Comparison of ENCODE assay signal across 8 mouse cellular contexts in the genomic region with DNA sequence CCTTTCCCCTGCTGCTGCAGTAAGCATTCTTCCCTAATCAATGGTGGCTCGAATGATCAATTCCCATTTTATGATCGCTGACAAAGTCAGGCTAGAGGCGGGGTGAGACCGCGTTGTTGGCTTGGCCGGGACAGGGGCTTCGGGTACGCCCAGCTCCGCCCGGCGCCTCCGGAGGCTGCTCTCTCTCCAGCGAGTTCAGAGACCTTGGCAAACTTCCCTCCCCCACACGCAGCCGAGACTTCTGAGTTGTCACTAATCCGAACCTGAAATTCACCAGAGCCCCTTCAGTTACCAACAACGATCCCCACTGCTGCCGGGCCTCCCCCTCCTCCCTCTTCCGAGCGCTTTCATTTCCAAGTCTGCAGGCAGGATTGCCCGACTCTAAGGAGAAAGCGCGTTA. TPM values are rescaled to one million over a fixed set of nuclear protein-coding genes. Genes with fewer than 3 reads are reported as not detected.
A peak's percentile ranks its signal among the peaks of the same experiment; 100 is the strongest.
DNase-seq lines count a peak whose midpoint lies in the region; ATAC-seq and TF ChIP-seq lines count a peak whose summit lies in the region.

No protein-coding gene starts in this region.

- intact Hi-C loops in gastrocnemius, postnatal 14 days (cut with DNase I; ENCODE audit: low total_unique reads) = no loop called here

- TF ChIP-seq CTCF in lung, postnatal 0 days (IDR thresholded peaks at IDR 0.05) = no peak
- TF ChIP-seq CTCF in thymus, adult 2 months (IDR thresholded peaks at IDR 0.05; ENCODE audit: borderline replicate concordance, control insufficient read depth, extremely low read depth, insufficient read depth, low read length, poor library complexity) = no peak

- peak; percentile 41 for DNase-seq in gastrocnemius, postnatal 14 days
- DNase-seq in gastrocnemius, postnatal 25 days = no peak
- peak; percentile 57 for DNase-seq in brain, embryonic 18.5 days (ENCODE audit: low read depth, low spot score)
- DNase-seq in heart, embryonic 10.5 days (ENCODE audit: low spot score) = peak; percentile 86
- DNase-seq in kidney, adult 9 months = peak; percentile 59
- no peak for DNase-seq in lung, postnatal 0 days (ENCODE audit: low spot score)
- DNase-seq in thymus, adult 2 months = no peak

- peak overlapping the region; percentile 62 for H3K4me3 ChIP-seq in heart, embryonic 10.5 days
- H3K4me3 ChIP-seq in lung, postnatal 0 days (ENCODE audit: low read depth, low read length) = peak overlapping the region; percentile 45
- H3K4me3 ChIP-seq in stomach, embryonic 16.5 days (replicated peaks; ENCODE audit: low read length) = peak overlapping the region; percentile 58
- H3K4me3 ChIP-seq in thymus, adult 2 months (ENCODE audit: control insufficient read depth, insufficient read depth, low read length) = no peak overlapping the region

- peaks cover 32% of the 10 kb centered on the region for H3K4me1 ChIP-seq in heart, embryonic 10.5 days
- no peaks in the 10 kb centered on the region for H3K4me1 ChIP-seq in lung, postnatal 0 days (ENCODE audit: insufficient read depth, low read depth, low read length)
- peaks cover 12% of the 10 kb centered on the region for H3K4me1 ChIP-seq in stomach, embryonic 16.5 days (ENCODE audit: control insufficient read depth, insufficient read depth, low read length)
- H3K4me1 ChIP-seq in thymus, adult 2 months (replicated peaks; ENCODE audit: control insufficient read depth, insufficient read depth, low read length) = no peaks in the 10 kb centered on the region

- peak overlapping the region; percentile 79 for H3K27ac ChIP-seq in heart, embryonic 10.5 days
- H3K27ac ChIP-seq in lung, postnatal 0 days (ENCODE audit: low read length) = no peak overlapping the region
- H3K27ac ChIP-seq in stomach, embryonic 16.5 days (ENCODE audit: low read length) = peak overlapping the region; percentile 83
- no peak overlapping the region for H3K27ac ChIP-seq in thymus, adult 2 months (ENCODE audit: control insufficient read depth, insufficient read depth, low read length)

- H3K27me3 ChIP-seq in heart, embryonic 10.5 days (ENCODE audit: insufficient read depth, poor library complexity, severe bottlenecking) = peaks cover 9% of the 10 kb centered on the region
- peaks cover 22% of the 10 kb centered on the region; the same call in 1 of the 2 replicates for H3K27me3 ChIP-seq in lung, postnatal 0 days (replicated peaks; ENCODE audit: insufficient read depth, low read length)
- no peaks in the 10 kb centered on the region for H3K27me3 ChIP-seq in stomach, embryonic 16.5 days (ENCODE audit: control insufficient read depth, insufficient read depth, low read length)
- peaks cover 6% of the 10 kb centered on the region; the same call in 1 of the 2 replicates for H3K27me3 ChIP-seq in thymus, adult 2 months (ENCODE audit: control insufficient read depth, insufficient read depth, low read length)

- no peaks in the 10 kb centered on the region for H3K9me3 ChIP-seq in heart, embryonic 10.5 days
- H3K9me3 ChIP-seq in lung, postnatal 0 days (ENCODE audit: low read length) = no peaks in the 10 kb centered on the region
- H3K9me3 ChIP-seq in stomach, embryonic 16.5 days (replicated peaks; ENCODE audit: control insufficient read depth, low read length) = no peaks in the 10 kb centered on the region

- no peaks in the 10 kb centered on the region for H3K36me3 ChIP-seq in heart, embryonic 10.5 days
- no peaks in the 10 kb centered on the region for H3K36me3 ChIP-seq in lung, postnatal 0 days (ENCODE audit: insufficient read depth, low read length)
- H3K36me3 ChIP-seq in stomach, embryonic 16.5 days (ENCODE audit: control insufficient read depth, insufficient read depth, low read length) = no peaks in the 10 kb centered on the region
- no peaks in the 10 kb centered on the region for H3K36me3 ChIP-seq in thymus, adult 2 months (ENCODE audit: control insufficient read depth, insufficient read depth, low read length)

- no peak for TF ChIP-seq POLR2A in thymus, adult 2 months (IDR thresholded peaks at IDR 0.05; ENCODE audit: control insufficient read depth, extremely low read depth, insufficient read depth, low read length, poor library complexity)

- H3K9ac ChIP-seq in lung, postnatal 0 days (replicated peaks; ENCODE audit: low read depth) = no peak overlapping the region
- peak overlapping the region; percentile 75 for H3K9ac ChIP-seq in stomach, embryonic 16.5 days (ENCODE audit: low read length)

- no peak for TF ChIP-seq EP300 in lung, postnatal 0 days (IDR thresholded peaks at IDR 0.05)

- under 1% methylated on average over 23 of the region's 23 CpGs for WGBS in heart, embryonic 10.5 days
- WGBS in lung, postnatal 0 days = under 1% methylated on average over 23 of the region's 23 CpGs
- WGBS in stomach, embryonic 16.5 days = under 1% methylated on average over 23 of the region's 23 CpGs
- WGBS in thymus, adult 2 months = 3% methylated on average over 23 of the region's 23 CpGs

- ATAC-seq in lung, postnatal 0 days = peak; percentile 63
- ATAC-seq in stomach, embryonic 16.5 days (ENCODE audit: insufficient read depth, low FRiP score) = peak; percentile 83; the same call in 1 of the 2 replicates

- peak overlapping the region; percentile 63 for H3K4me2 ChIP-seq in lung, postnatal 0 days (replicated peaks; ENCODE audit: low read depth, low read length)
- H3K4me2 ChIP-seq in stomach, embryonic 16.5 days (ENCODE audit: low read depth, low read length) = peak overlapping the region; percentile 81

RNA-seq across cellular contexts. Expression of a gene that starts 10.3 kb away (rescaled TPM):
- total RNA-seq in gastrocnemius, postnatal 14 days (2021) = 1 to 10 TPM; 2.6 to 3.2 TPM
- total RNA-seq in gastrocnemius, postnatal 25 days (2021) = 1 to 10 TPM; 1.5 to 2.0 TPM
- polyA plus RNA-seq in heart, embryonic 10.5 days (2016; fragmentation: Nextera tagmentation; extraction: Ambion mirVana) = 45.2 and 62.7 TPM in 2 replicates
- polyA plus RNA-seq in lung, postnatal 0 days (2015; fragmentation: Nextera tagmentation; extraction: Ambion mirVana) = 12.0 and 16.2 TPM in 2 replicates
- 42.8 and 43.3 TPM in 2 replicates for polyA plus RNA-seq in stomach, embryonic 16.5 days (2015; fragmentation: Nextera tagmentation; extraction: Ambion mirVana)
- 8.8 and 10.5 TPM in 2 replicates for polyA plus RNA-seq in thymus, adult 2 months (2012; rRNA removed)

Comparison
In these comparisons a context has a peak if more than half of its experiments do, and no peak if none do; other contexts are left out.
1. DNase-seq: peak in gastrocnemius, postnatal 14 days (single experiment), brain, embryonic 18.5 days (single experiment), heart, embryonic 10.5 days (single experiment) and kidney, adult 9 months (single experiment); none in gastrocnemius, postnatal 25 days (single experiment), lung, postnatal 0 days (single experiment) and thymus, adult 2 months (single experiment).
2. H3K27ac ChIP-seq: peak in heart, embryonic 10.5 days (single experiment) and stomach, embryonic 16.5 days (single experiment); none in lung, postnatal 0 days (single experiment) and thymus, adult 2 months (single experiment).